Mouse (Mus musculus) brain, embryonic 14.5 days (tissue): ENCODE measurements at regions not wholly inside any gene's neighbourhood (a gene's known extent, or its start where the extent isn't known, plus 50 kb on each side); places are given as distances from the start of the nearest gene placed in this dataset.
A peak's percentile ranks its signal among the peaks of the same experiment; 100 is the strongest.

ENCODE experiments used
- CTCF ChIP-seq: fragments of 200-500 bp; IDR thresholded peaks from 2 replicates; pipeline ENCODE4 v1.5.1; 2012; ENCODE audit warnings: inconsistent platforms, mild to moderate bottlenecking, moderate library complexity, borderline replicate concordance; ENCODE audit not compliant: insufficient read depth, insufficient read length; ENCODE audit errors: extremely low read depth
- POLR2A ChIP-seq: fragments of 200-500 bp; IDR thresholded peaks from 2 replicates; pipeline ENCODE4 v1.6.1; 2012; ENCODE audit warnings: mild to moderate bottlenecking, inconsistent platforms, borderline replicate concordance; ENCODE audit not compliant: poor library complexity, insufficient read depth, insufficient read length, severe bottlenecking; ENCODE audit errors: extremely low read depth

DNA sequence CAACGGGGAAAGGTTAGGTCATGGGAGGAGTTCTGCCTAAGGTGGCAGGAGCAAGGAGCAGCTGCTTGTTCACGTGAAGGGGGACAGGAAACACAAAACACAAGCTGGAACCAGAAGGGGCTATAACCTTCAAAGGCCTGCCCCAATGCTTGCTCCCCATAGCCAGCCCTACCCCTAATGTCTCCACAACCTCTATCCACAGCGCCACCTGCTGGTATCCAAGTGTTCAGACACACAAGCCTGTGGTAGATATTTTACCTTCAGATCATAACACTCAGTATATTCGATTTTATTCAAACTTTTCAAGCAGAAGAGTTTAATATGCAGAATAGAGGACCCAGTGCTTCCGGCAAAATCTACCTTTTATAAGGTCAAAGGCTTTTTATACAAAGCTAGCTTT, 124.0 kb downstream of the Tex36 start:
- TF ChIP-seq POLR2A = no peak
- peak; percentile 41; the same call in 1 of the 2 replicates for TF ChIP-seq CTCF
